Mouse (Mus musculus) embryonic facial prominence, embryonic 13.5 days (tissue): ENCODE measurements around the gene Unc13d. TPM values are rescaled to one million over a fixed set of nuclear protein-coding genes. Genes with fewer than 3 reads are reported as not detected.
"Not testable (repeated sequence)": the region's sequence is repeated elsewhere in the genome, so short reads cannot be mapped to it uniquely, and the experiment has no call there.

Experiments used
- ATAC-seq: fragments of 200-750 bp; cut with Nextera tagmentation; 2 replicates; pipeline ENCODE4 v1.8.0; 2017; ENCODE audit warnings: low read depth; ENCODE audit not compliant: insufficient number of reproducible peaks, insufficient read depth, low FRiP score, low TSS enrichment
- H3K27ac ChIP-seq: fragments of 300-500 bp; sonication (generic); 2 replicates; pipeline ENCODE4 v1.5.1; 2015; ENCODE audit warnings: moderate library complexity, mild to moderate bottlenecking, inconsistent platforms
- H3K27me3 ChIP-seq: fragments of 300-500 bp; sonication (generic); 2 replicates; pipeline ENCODE4 v1.6.1; 2015; ENCODE audit warnings: mild to moderate bottlenecking, inconsistent platforms
- H3K36me3 ChIP-seq: fragments of 300-500 bp; sonication (generic); 2 replicates; pipeline ENCODE4 v1.6.1; 2015; ENCODE audit warnings: mild to moderate bottlenecking, inconsistent platforms
- H3K4me1 ChIP-seq: fragments of 300-500 bp; sonication (generic); 2 replicates; pipeline ENCODE4 v1.6.1; 2015; ENCODE audit warnings: inconsistent platforms
- H3K4me2 ChIP-seq: fragments of 300-500 bp; sonication (generic); 2 replicates; pipeline ENCODE4 v1.6.1; 2015; ENCODE audit warnings: moderate library complexity, mild to moderate bottlenecking, inconsistent platforms
- H3K4me3 ChIP-seq: fragments of 300-500 bp; sonication (generic); 2 replicates; pipeline ENCODE4 v1.5.1; 2015; ENCODE audit warnings: mild to moderate bottlenecking, inconsistent platforms
- H3K9ac ChIP-seq: fragments of 300-500 bp; sonication (generic); 2 replicates; pipeline ENCODE4 v1.6.1; 2015; ENCODE audit warnings: mild to moderate bottlenecking, inconsistent platforms
- H3K9me3 ChIP-seq: fragments of 300-500 bp; sonication (generic); 2 replicates; pipeline ENCODE4 v1.6.1; 2016; ENCODE audit warnings: inconsistent platforms
- WGBS: fragments of 180-500 bp; shearing (Covaris S2); methylation state at CpG from one replicate; pipeline ENCODE4 v1.1.7; 2015; ENCODE audit warnings: mixed read lengths; 5-methylcytosine and 5-hydroxymethylcytosine counted together
- polyA plus RNA-seq: library from polyadenylated mRNA; unstranded; fragments of >200 nt; fragmentation: Nextera tagmentation; extraction: Ambion mirVana; gene quantifications from 2 replicates; pipeline ENCODE4 v1.2.1, GENCODE M21; 2015

Unc13d gene
- polyA plus RNA-seq, 1 experiment from 2014 or later: 2.7 TPM

DNA sequence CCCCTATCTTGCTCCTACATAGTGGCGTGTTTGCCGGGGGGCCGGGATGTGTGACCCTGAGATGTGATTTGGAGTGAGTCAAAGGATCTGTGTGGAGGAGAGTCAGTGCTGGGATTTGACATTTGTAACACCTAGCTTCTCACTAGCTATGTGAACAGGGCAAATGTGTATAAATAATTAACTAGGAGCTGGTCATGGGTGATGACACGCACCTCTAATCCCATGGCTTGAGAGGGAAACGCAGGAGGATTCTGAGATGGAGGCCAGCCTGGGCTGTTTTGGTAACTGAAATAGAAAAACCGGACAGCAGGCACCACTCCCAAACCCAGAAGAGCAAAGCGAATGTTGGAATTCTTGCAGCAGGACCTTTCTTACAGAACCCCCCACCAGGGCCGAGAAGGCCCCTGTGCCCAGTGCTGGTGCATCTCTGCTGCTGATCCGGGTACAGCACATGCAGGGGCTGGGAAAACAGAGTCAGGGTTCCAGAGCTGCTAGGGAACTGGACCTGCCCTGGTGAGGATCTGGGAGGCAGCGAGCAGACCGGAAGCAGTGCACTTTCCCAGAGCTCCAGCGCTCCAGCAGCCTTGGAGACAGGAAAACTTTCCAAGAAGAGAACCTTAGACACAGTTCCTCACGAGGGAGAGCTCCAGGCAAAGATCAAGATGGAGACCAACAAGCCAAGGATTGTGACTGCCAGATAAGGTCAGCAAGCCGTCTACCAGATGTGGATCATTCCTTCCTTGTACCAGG is 21.1 kb upstream of the Unc13d start:
- Histone ChIP-seq H3K36me3 (no peaks in the 10 kb centered on the region), H3K9me3 (no peaks in the 10 kb centered on the region), H3K4me2 (no peak overlapping the region), H3K27me3 (no peaks in the 10 kb centered on the region), H3K4me3 (no peak overlapping the region), H3K4me1 (peaks cover 23% of the 10 kb centered on the region), H3K27ac (no peak overlapping the region), H3K9ac (no peak overlapping the region)
- WGBS: 73% methylated on average over 14 of the region's 14 CpGs
- ATAC-seq: no peak

DNA sequence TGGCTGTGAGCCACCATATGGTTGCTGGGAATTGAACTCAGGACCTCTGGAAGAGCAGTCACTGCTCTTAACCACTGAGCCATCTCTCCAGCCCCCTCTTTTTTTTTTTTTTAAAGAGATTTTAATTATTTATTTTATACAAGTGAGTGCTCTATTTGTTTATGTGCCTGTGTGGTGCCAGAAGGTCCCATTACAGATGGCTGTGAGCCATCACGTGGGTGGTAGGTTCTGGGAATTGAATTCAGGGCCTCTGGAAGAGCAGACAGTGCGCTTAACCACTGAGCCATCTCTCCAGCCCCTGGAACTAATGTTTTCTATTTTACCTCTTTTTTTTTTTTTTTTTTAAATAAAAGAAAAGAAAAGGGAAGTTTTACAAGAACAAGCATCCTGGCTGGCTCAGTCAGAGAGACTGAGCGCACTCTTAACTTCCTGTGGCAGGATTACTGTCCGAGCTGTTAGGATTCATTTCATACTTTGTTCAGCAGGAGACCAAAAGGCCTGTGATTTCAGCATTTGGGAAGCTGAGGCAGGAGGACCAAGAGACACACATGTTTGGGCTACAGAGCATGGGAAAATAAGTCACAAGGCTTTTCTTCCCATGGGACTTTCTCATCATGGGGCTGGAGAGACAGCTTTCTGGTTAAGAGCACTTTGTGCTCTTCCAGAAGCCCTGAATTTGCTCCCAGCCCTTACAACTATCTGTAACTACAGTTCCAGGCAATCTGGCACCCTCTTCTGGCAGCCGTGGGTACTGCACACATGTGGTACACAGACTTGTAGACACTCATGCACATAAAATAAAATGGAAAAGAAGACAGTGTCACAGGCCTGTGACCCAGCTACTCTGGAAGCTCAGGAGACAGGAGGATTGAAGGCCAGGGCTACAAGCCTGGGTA is 18.7 kb upstream of the Unc13d start:
- WGBS: 91% methylated on average over 5 of the region's 5 CpGs
- Histone ChIP-seq H3K36me3 (no peaks in the 10 kb centered on the region), H3K27me3 (no peaks in the 10 kb centered on the region), H3K9ac (no peak overlapping the region), H3K4me1 (peaks cover 2% of the 10 kb centered on the region), H3K4me2 (no peak overlapping the region), H3K4me3 (no peak overlapping the region), H3K9me3 (no peaks in the 10 kb centered on the region), H3K27ac (no peak overlapping the region)
- no peak for ATAC-seq

DNA sequence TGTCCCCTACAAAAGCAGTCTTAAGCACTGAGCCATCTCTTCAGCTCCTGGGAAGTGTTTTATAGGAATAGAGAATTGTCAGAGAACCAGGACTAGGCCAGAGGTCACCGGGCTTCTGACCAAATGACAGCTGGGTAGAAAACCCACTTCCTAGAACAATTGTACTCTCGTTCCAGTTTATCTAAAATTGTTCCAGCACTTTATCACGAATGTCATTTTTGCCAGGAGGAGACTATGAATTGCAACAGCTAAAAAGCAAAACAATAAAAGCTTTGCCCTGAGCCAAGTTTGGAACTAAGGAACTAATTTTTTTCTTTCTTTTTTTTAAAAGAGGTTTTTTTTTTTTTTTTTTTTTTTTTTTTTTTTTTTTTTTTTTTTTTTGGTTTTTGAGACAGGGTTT is 17.8 kb upstream of the Unc13d start:
- no peaks in the 10 kb centered on the region for H3K4me1 ChIP-seq
- no peaks in the 10 kb centered on the region for H3K27me3 ChIP-seq
- no peak overlapping the region for H3K4me2 ChIP-seq
- H3K9ac ChIP-seq: no peak overlapping the region
- no peaks in the 10 kb centered on the region for H3K36me3 ChIP-seq
- 74% methylated on average over 3 of the region's 3 CpGs for WGBS
- no peaks in the 10 kb centered on the region for H3K9me3 ChIP-seq
- H3K4me3 ChIP-seq: no peak overlapping the region
- H3K27ac ChIP-seq: no peak overlapping the region
- ATAC-seq: no peak

DNA sequence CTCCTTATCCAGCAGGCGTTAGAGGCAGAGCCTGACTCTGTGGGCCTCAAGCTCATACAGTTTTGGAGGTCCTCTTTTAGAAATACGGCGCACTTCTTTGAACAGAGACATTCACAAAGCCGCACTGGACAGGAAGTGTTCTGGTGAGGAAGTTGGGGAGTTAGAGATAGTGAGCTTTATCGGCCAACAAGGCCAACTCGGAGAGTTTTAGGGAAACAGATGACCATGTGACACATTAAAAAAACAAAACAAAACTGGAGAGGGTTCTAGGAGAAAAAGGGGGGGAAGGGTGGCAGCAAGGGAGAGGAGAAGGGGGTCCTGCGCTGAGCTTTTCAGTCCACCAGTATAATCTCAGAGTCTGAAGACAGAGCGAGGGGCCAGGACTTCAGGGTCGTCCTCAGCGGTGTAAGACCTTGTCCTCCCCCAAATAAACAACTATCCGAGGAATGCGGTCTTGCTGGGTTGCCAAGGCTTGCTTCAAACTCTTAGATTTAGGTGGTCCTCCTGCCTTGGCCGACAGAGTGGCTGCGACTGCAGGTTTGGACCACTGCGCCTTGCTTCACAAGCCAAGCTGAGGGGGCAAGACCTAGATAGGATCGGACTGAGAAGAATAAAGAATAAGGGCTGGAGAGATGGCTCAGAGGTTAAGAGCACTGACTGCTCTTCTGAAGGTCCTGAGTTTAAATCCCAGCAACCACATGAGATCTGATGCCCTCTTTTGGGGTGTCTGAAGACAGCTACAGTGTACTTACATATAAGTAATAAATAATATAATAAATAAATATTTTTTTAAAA is 16.2 kb upstream of the Unc13d start:
- H3K4me1 ChIP-seq: no peaks in the 10 kb centered on the region
- no peak for ATAC-seq
- H3K4me2 ChIP-seq: no peak overlapping the region
- 59% methylated on average over 16 of the region's 16 CpGs for WGBS
- no peaks in the 10 kb centered on the region for H3K27me3 ChIP-seq
- H3K9me3 ChIP-seq: no peaks in the 10 kb centered on the region
- no peak overlapping the region for H3K4me3 ChIP-seq
- no peak overlapping the region for H3K9ac ChIP-seq
- no peak overlapping the region for H3K27ac ChIP-seq
- no peaks in the 10 kb centered on the region for H3K36me3 ChIP-seq

DNA sequence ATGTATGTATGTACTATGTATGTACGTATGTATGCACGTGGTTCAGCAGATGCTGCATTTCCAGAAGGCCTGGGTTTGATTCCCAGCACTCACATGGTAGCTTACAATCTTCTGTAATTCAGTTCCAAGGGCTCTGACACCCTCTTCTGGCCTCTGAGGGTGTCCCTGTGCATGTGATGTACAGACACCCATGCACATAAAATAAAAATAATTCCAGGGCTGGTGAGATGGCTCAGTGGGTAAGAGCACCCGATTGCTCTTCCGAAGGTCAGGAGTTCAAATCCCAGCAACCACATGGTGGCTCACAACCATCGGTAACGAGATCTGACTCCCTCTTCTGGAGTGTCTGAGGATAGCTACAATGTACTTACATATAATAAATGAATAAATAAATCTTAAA is 15.2 kb upstream of the Unc13d start:
- not testable (repeated sequence) for H3K27me3 ChIP-seq, ATAC-seq
- 90% methylated on average over 6 of the region's 6 CpGs for WGBS

DNA sequence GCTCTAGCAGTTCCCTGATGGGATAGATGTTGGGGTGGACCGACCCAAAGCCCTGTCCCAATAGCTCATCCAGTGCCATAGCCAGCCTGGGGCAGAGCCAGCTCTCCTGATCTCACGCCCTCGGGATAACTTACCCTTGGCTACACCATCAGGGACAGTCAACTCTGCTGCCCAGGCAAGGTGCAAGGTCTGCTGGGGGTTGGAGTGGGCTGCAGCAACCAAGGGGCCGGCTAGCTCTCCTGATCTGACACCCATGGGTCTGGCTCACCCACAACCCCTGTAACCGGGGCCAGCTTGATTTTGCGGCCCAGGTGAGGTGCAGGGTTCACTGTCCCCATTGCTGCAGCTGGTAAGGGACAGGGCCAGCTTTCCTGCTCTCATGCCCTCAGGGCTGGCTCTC is 13.8 kb upstream of the Unc13d start:
- ATAC-seq: no peak
- no peak overlapping the region for H3K9ac ChIP-seq
- H3K4me3 ChIP-seq: no peak overlapping the region
- no peaks in the 10 kb centered on the region for H3K27me3 ChIP-seq
- WGBS: 86% methylated on average over 6 of the region's 6 CpGs
- no peaks in the 10 kb centered on the region for H3K36me3 ChIP-seq
- H3K27ac ChIP-seq: no peak overlapping the region
- peaks cover 8% of the 10 kb centered on the region for H3K4me1 ChIP-seq
- no peaks in the 10 kb centered on the region for H3K9me3 ChIP-seq
- no peak overlapping the region for H3K4me2 ChIP-seq

More for the DNA sequence above, 15.2 kb upstream of the Unc13d start:
- H3K27ac ChIP-seq, H3K4me2 ChIP-seq, H3K9me3 ChIP-seq, H3K36me3 ChIP-seq, H3K4me1 ChIP-seq, H3K9ac ChIP-seq, H3K4me3 ChIP-seq: not testable (repeated sequence)

DNA sequence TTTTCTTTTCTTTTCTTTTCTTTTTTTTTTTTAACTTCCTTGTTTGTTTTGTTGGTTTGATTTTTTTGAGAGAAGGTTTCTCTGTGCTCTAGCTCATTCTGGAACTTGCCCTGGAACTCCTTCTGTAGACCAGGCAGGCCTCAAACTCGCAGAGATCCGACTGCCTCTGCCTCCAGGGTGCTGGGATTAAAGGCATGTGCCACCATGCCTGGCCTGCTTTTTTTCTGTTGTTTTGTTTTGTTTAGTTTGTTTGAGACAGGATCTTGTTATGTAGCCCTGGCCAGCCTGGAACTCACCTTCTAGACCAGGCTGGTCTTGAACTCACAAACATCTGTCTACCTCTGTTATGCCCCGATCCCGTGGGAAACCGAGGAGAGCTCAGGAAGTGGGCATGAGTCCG is 11.8 kb upstream of the Unc13d start:
- Histone ChIP-seq H3K27me3 (no peaks in the 10 kb centered on the region), H3K4me2 (no peak overlapping the region), H3K9ac (no peak overlapping the region), H3K27ac (no peak overlapping the region), H3K4me1 (peaks cover 18% of the 10 kb centered on the region), H3K36me3 (no peaks in the 10 kb centered on the region), H3K4me3 (no peak overlapping the region), H3K9me3 (no peaks in the 10 kb centered on the region)
- ATAC-seq: no peak
- WGBS: 87% methylated on average over 6 of the region's 6 CpGs

DNA sequence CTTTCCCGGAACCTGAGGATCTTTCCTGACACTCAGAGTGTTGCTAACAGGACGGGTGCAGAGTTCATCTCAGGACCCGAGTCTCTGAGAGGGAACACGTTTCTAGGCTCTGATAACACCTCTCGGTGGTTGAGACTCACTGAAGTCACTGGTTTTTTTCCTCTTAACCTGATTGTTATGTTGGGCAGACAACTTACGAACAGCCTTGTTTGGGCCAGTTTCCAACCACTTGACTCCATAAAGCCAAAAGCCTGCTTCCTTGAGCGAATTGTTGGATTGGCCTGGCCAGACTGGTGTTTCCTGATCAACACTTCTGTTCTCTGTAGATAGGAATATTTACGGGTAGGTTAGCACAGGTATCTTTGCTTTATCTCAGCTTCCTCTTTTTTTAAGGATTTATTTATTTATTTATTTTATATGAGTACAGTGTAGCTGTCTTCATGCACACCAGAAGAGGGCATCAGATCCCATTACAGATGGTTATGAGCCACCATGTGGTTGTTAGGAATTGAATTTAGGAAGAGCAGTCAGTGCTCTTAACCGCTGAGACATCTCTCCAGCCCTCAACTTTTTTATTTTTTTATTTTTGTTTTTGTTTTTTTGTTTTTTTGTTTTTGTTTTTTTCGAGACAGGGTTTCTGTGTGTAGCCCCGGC is 11.1 kb upstream of the Unc13d start:
- no peaks in the 10 kb centered on the region for H3K27me3 ChIP-seq
- H3K4me3 ChIP-seq: no peak overlapping the region
- no peak overlapping the region for H3K9ac ChIP-seq
- ATAC-seq: no peak
- peaks cover 18% of the 10 kb centered on the region for H3K4me1 ChIP-seq
- peaks cover 4% of the 10 kb centered on the region for H3K36me3 ChIP-seq
- H3K27ac ChIP-seq: no peak overlapping the region
- 87% methylated on average over 11 of the region's 11 CpGs for WGBS
- no peak overlapping the region for H3K4me2 ChIP-seq
- no peaks in the 10 kb centered on the region for H3K9me3 ChIP-seq

DNA sequence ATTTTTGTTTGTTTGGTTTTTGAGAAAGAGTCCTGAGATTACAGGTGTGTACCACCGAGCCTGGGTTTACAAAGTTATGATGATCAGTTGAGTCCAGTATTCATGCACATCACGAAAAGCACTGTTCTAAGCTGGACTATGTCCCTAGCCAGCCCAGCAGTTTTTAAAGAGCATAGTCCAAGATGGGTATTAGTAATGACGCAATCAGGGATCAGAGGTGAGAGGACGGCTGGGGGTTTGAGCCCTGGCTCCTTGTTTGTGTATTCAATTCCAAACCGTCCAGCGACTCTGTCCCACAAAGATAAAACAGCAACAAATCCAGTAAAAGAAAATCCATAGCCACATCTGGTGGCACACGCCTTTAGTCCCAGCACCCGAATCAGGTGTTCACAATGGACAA is 10.4 kb upstream of the Unc13d start:
- 82% methylated on average over 8 of the region's 8 CpGs for WGBS
- H3K27ac ChIP-seq: no peak overlapping the region
- no peak overlapping the region for H3K9ac ChIP-seq
- H3K4me3 ChIP-seq: no peak overlapping the region
- H3K27me3 ChIP-seq: no peaks in the 10 kb centered on the region
- no peak for ATAC-seq
- no peaks in the 10 kb centered on the region for H3K9me3 ChIP-seq
- peak overlapping the region; percentile 61 for H3K4me2 ChIP-seq
- H3K4me1 ChIP-seq: peaks cover 18% of the 10 kb centered on the region
- peaks cover 11% of the 10 kb centered on the region for H3K36me3 ChIP-seq

DNA sequence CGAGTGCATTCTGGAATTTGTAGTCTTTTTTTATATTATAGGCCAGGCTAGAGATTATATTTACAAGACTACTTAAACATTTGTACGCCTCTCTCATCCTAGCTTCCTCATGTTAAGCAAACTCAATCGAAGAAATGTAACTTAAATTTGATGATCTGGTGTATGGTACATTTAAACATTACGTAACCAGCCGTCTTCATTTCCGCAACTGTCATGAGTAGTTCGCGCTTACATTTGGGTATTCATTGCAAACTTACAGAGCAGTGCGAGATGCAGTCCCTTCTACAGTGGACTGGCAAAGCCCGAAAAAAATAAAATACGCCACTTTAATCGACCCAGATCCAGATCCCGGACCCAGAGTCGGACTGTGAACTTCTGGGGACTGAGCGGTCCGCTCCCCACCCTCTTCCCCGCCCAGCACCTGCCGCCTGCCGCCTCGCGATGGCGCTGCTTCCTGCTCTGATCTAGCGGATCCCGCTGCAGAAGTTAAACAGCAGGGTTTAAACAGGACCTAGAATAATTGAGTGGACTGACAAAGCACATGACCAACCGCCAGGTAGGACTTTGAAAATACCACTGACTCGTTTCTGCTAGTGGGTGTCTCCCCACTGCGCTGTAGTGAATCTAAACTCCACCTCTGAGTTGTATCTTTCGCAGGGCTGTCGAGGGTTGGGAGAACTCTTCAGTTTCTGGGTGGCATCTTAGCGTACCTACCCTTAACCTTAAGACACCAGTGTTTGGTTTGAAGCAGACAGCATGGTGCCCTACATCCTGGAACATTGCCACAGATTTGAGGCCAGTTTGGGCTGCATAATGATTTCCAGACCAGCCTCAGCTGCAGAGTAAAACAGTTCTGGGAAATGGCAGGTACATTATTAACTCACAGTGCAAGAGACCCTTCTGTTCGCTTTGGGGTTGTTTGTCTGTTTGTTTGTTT is 9.7 kb upstream of the Unc13d start:
- WGBS: 2% methylated on average over 31 of the region's 31 CpGs
- H3K4me1 ChIP-seq: peaks cover 18% of the 10 kb centered on the region
- peak overlapping the region; percentile 44 for H3K4me3 ChIP-seq
- no peaks in the 10 kb centered on the region for H3K27me3 ChIP-seq
- peak overlapping the region; percentile 61 for H3K4me2 ChIP-seq
- peak overlapping the region; percentile 17; the same call in 1 of the 2 replicates for H3K27ac ChIP-seq
- no peaks in the 10 kb centered on the region for H3K9me3 ChIP-seq
- peaks cover 17% of the 10 kb centered on the region for H3K36me3 ChIP-seq
- peak; percentile 63 for ATAC-seq
- H3K9ac ChIP-seq: peak overlapping the region; percentile 53; the same call in 1 of the 2 replicates
